Mouse (Mus musculus): ENCODE measurements around the gene Smarcd2.

- no peak for TF ChIP-seq GATA1 (IDR thresholded peaks at IDR 0.05; ENCODE audit: low read length)
- no peak for TF ChIP-seq TAL1 (IDR thresholded peaks at IDR 0.05; ENCODE audit: low read length)
Observed at GRCm38 (mm10) chr11:106316416-106316815, 43.6 kb upstream of the Smarcd2 start.
